Mouse (Mus musculus): ENCODE data around the gene Fndc5. TPM values are rescaled to one million over a fixed set of nuclear protein-coding genes. Genes with fewer than 3 reads are reported as not detected.

The Fndc5 gene
- polyA plus RNA-seq, 1 experiment from 2014 or later = 5.9 TPM

DNA sequence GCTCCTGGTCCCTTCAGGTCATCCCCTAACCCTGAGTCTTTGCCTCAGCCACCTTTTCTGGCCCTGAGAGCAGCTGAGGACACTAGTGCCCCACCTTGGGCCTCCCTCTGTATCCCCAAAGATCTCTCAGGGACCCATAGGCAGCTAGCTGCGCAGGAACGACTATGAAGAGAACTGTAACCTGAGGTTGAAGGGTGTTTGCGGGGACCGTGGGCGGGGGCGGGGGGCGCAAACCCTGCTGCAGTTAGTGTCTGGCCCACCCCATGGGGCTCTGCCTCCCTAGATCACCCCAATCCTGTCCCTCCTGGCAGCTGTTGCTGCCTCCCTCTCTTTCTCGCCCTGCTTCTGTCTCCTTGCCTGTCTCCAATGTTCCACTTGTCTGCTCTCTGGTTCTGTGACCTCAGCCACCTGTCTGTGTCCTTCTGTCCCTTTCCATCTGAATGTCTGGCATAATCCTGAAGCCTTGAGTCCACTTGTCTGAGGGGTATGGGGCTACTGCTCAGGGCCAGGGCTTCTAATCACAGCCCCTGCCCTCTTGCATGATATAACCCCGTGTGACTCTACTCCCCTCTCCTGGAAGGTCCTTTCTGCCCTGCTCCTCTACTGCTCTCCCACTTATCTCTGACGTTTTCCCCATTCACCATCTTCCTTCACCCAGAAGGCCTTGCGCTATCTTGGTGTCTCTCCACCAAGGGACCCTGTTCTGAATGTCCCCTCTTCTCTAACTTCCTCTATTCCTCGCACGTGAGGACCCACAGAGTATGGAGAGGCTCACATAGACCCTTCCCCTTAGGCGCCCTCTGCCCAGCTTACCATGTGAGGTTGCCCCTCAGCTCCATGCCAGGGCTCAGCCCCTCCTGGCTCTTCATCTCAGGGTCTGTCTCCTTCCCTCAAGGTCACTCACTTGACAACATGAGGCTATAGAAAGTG, 858 bp downstream of the Fndc5 start:
- ATAC-seq (replicated peaks; ENCODE audit: low FRiP score, low read depth) = no peak
- DNase-seq (ENCODE audit: low spot score) = no peak
- H3K4me3 ChIP-seq (replicated peaks; ENCODE audit: low read depth, low read length) = peak overlapping the region; percentile 53
- TF ChIP-seq CTCF (IDR thresholded peaks at IDR 0.05; ENCODE audit: low read depth) = no peak
- H3K4me1 ChIP-seq (replicated peaks; ENCODE audit: insufficient read depth, low read length) = 0 out of 2 replicates have a peak, but pooled peaks cover 9% of the 10 kb centered on the region
- H3K9ac ChIP-seq (ENCODE audit: low read depth, low read length) = peak overlapping the region; percentile 71
- no peaks in the 10 kb centered on the region for H3K9me3 ChIP-seq (replicated peaks; ENCODE audit: low read length)
- peak overlapping the region; percentile 99 for H3K4me2 ChIP-seq (ENCODE audit: low read length)
- WGBS = 66% methylated on average over 14 of the region's 14 CpGs
- peaks cover 9% of the 10 kb centered on the region; the same call in 1 of the 2 replicates for H3K27me3 ChIP-seq (ENCODE audit: insufficient read depth, low read length)
- H3K27ac ChIP-seq = no peak overlapping the region
- H3K36me3 ChIP-seq (ENCODE audit: insufficient read depth, low read length) = no peaks in the 10 kb centered on the region

GRCm38 (mm10) chr4:129139642-129140041, 2.8 kb downstream of the Fndc5 start:
- H3K27ac ChIP-seq = no peak overlapping the region
- WGBS = 72% methylated on average over 5 of the region's 5 CpGs
- H3K9ac ChIP-seq (ENCODE audit: low read depth, low read length) = no peak overlapping the region
- H3K27me3 ChIP-seq (ENCODE audit: insufficient read depth, low read length) = peaks cover 9% of the 10 kb centered on the region; the same call in 1 of the 2 replicates
- DNase-seq (ENCODE audit: low spot score) = no peak
- 0 out of 2 replicates have a peak, but pooled peaks cover 9% of the 10 kb centered on the region for H3K4me1 ChIP-seq (replicated peaks; ENCODE audit: insufficient read depth, low read length)
- no peak for TF ChIP-seq CTCF (IDR thresholded peaks at IDR 0.05; ENCODE audit: low read depth)
- H3K36me3 ChIP-seq (ENCODE audit: insufficient read depth, low read length) = no peaks in the 10 kb centered on the region
- no peak for ATAC-seq (replicated peaks; ENCODE audit: low FRiP score, low read depth)
- no peak overlapping the region for H3K4me3 ChIP-seq (replicated peaks; ENCODE audit: low read depth, low read length)
- no peak overlapping the region for H3K4me2 ChIP-seq (ENCODE audit: low read length)
- no peaks in the 10 kb centered on the region for H3K9me3 ChIP-seq (replicated peaks; ENCODE audit: low read length)

- H3K36me3 ChIP-seq (ENCODE audit: insufficient read depth, low read length) = no peaks in the 10 kb centered on the region
- no peak overlapping the region for H3K9ac ChIP-seq (ENCODE audit: low read depth, low read length)
- H3K4me1 ChIP-seq (replicated peaks; ENCODE audit: insufficient read depth, low read length) = 0 out of 2 replicates have a peak, but pooled peaks cover 9% of the 10 kb centered on the region
- H3K9me3 ChIP-seq (replicated peaks; ENCODE audit: low read length) = no peaks in the 10 kb centered on the region
- no peak overlapping the region for H3K27ac ChIP-seq
- no peak overlapping the region for H3K4me2 ChIP-seq (ENCODE audit: low read length)
- WGBS = 57% methylated on average over 4 of the region's 4 CpGs
- DNase-seq (ENCODE audit: low spot score) = no peak
- TF ChIP-seq CTCF (IDR thresholded peaks at IDR 0.05; ENCODE audit: low read depth) = no peak
- ATAC-seq (replicated peaks; ENCODE audit: low FRiP score, low read depth) = no peak
- H3K27me3 ChIP-seq (ENCODE audit: insufficient read depth, low read length) = peaks cover 8% of the 10 kb centered on the region; the same call in 1 of the 2 replicates
- no peak overlapping the region for H3K4me3 ChIP-seq (replicated peaks; ENCODE audit: low read depth, low read length)
These were observed 4.0 kb downstream of the Fndc5 start for GRCm38 (mm10) chr4:129140808-129141207.

GRCm38 (mm10) chr4:129141560-129142438, 5.0 kb downstream of the Fndc5 start:
- H3K9me3 ChIP-seq (replicated peaks; ENCODE audit: low read length) = no peaks in the 10 kb centered on the region
- no peak for TF ChIP-seq CTCF (IDR thresholded peaks at IDR 0.05; ENCODE audit: low read depth)
- H3K9ac ChIP-seq (ENCODE audit: low read depth, low read length) = no peak overlapping the region
- peaks cover 4% of the 10 kb centered on the region; the same call in 1 of the 2 replicates for H3K27me3 ChIP-seq (ENCODE audit: insufficient read depth, low read length)
- H3K4me1 ChIP-seq (replicated peaks; ENCODE audit: insufficient read depth, low read length) = 0 out of 2 replicates have a peak, but pooled peaks cover 4% of the 10 kb centered on the region
- no peak for DNase-seq (ENCODE audit: low spot score)
- H3K36me3 ChIP-seq (ENCODE audit: insufficient read depth, low read length) = no peaks in the 10 kb centered on the region
- 74% methylated on average over 17 of the region's 17 CpGs for WGBS
- no peak for ATAC-seq (replicated peaks; ENCODE audit: low FRiP score, low read depth)
- H3K4me3 ChIP-seq (replicated peaks; ENCODE audit: low read depth, low read length) = no peak overlapping the region
- no peak overlapping the region for H3K4me2 ChIP-seq (ENCODE audit: low read length)
- no peak overlapping the region for H3K27ac ChIP-seq

GRCm38 (mm10) chr4:129142439-129143045, 5.7 kb downstream of the Fndc5 start:
- Histone ChIP-seq H3K9ac (ENCODE audit: low read depth, low read length) (no peak overlapping the region), H3K27ac (no peak overlapping the region), H3K4me1 (replicated peaks; ENCODE audit: insufficient read depth, low read length) (no peaks in the 10 kb centered on the region), H3K36me3 (ENCODE audit: insufficient read depth, low read length) (no peaks in the 10 kb centered on the region), H3K4me2 (ENCODE audit: low read length) (no peak overlapping the region), H3K9me3 (replicated peaks; ENCODE audit: low read length) (no peaks in the 10 kb centered on the region), H3K27me3 (ENCODE audit: insufficient read depth, low read length) (peaks cover 4% of the 10 kb centered on the region; the same call in 1 of the 2 replicates), H3K4me3 (replicated peaks; ENCODE audit: low read depth, low read length) (no peak overlapping the region)
- DNase-seq (ENCODE audit: low spot score) (no peak), ATAC-seq (replicated peaks; ENCODE audit: low FRiP score, low read depth) (no peak)
- WGBS = 82% methylated on average over 11 of the region's 11 CpGs
- no peak for TF ChIP-seq CTCF (IDR thresholded peaks at IDR 0.05; ENCODE audit: low read depth)

Measured in kidney, postnatal 0 days (tissue).